Mouse (Mus musculus): Measurements from ENCODE around the gene Capn5.

GRCm38 (mm10) chr7:98085314-98085713 lies 92.8 kb downstream of the Capn5 start:
- no peak for TF ChIP-seq POLR2A (IDR thresholded peaks at IDR 0.05; ENCODE audit: low read depth, low read length)
- no peak for TF ChIP-seq CTCF (IDR thresholded peaks at IDR 0.05; ENCODE audit: extremely low read depth, insufficient read depth, insufficient read length, insufficient replicate concordance)
